Mouse (Mus musculus) gastrocnemius, postnatal 14 days (tissue): ENCODE data around the gene Ddah1. TPM values are rescaled to one million over a fixed set of nuclear protein-coding genes. Genes with fewer than 3 reads are reported as not detected.
"Not testable (repeated sequence)": the region's sequence is repeated elsewhere in the genome, so short reads cannot be mapped to it uniquely, and the experiment has no call there.

Source experiments
- DNase-seq: peaks from one replicate; pipeline ENCODE4 v3.0.0; 2021; ENCODE audit warnings: mixed read lengths
- intact Hi-C: fragments of 180-260 bp; cut with DNase I; formaldehyde crosslinking; loops from one replicate; pipeline ENCODE4 v1.15.1; 2025; ENCODE audit warnings: low total_unique reads
- total RNA-seq, 2 experiments: library from RNA; stranded (reverse); gene quantifications; 2 replicates each; pipeline ENCODE4 v1.2.3; 2021

Gene Ddah1
- total RNA-seq, 2 experiments from 2014 or later: 6.7 to 9.6 TPM

GRCm38 (mm10) chr3:145887430-145887971 is 129.0 kb downstream of the Ddah1 start:
- no peak for DNase-seq
- intact Hi-C loops: no loop called here

- DNase-seq: no peak
- intact Hi-C loops: no loop called here
Observed at GRCm38 (mm10) chr3:145890346-145891132, 132.1 kb downstream of the Ddah1 start.

- DNase-seq: no peak
- intact Hi-C loops: no loop called here
Observed at GRCm38 (mm10) chr3:145892451-145892850, 134.0 kb downstream of the Ddah1 start.

- intact Hi-C loops: no loop called here
- DNase-seq: no peak
Observed at GRCm38 (mm10) chr3:145894131-145894530, 135.7 kb downstream of the Ddah1 start.

GRCm38 (mm10) chr3:145897749-145898148 is 139.3 kb downstream of the Ddah1 start:
- intact Hi-C loops: no loop called here
- peak; percentile 66 for DNase-seq

- intact Hi-C loops: no loop called here
Observed at GRCm38 (mm10) chr3:145899832-145900231, 141.4 kb downstream of the Ddah1 start.

GRCm38 (mm10) chr3:145903530-145903929 is 145.1 kb downstream of the Ddah1 start:
- intact Hi-C loops: no loop called here
- no peak for DNase-seq

More at GRCm38 (mm10) chr3:145899832-145900231, 141.4 kb downstream of the Ddah1 start:
- peak; percentile 22 for DNase-seq

- DNase-seq: peak; percentile 48
- intact Hi-C loops: loop anchor here (5.0 kb wide), 2 partner anchors 48 to 318 kb away; no protein-coding TSS in a partner anchor
Observed at GRCm38 (mm10) chr3:145904850-145905776, 146.6 kb downstream of the Ddah1 start.

- no peak for DNase-seq
- intact Hi-C loops: loop anchor here (5.0 kb wide), 2 partner anchors 49 to 319 kb away; no protein-coding TSS in a partner anchor
Observed at GRCm38 (mm10) chr3:145906582-145906981, 148.1 kb downstream of the Ddah1 start.

- intact Hi-C loops: no loop called here
- DNase-seq: no peak
Observed at GRCm38 (mm10) chr3:145912512-145912911, 154.0 kb downstream of the Ddah1 start.

GRCm38 (mm10) chr3:145913263-145913662 is 154.8 kb downstream of the Ddah1 start:
- DNase-seq: no peak
- intact Hi-C loops: no loop called here

- intact Hi-C loops: not testable (repeated sequence)
Observed at GRCm38 (mm10) chr3:145913942-145914341, 155.5 kb downstream of the Ddah1 start.

GRCm38 (mm10) chr3:145916374-145916773 is 157.9 kb downstream of the Ddah1 start:
- intact Hi-C loops: no loop called here
- DNase-seq: no peak

More at GRCm38 (mm10) chr3:145913942-145914341, 155.5 kb downstream of the Ddah1 start:
- not testable (repeated sequence) for DNase-seq

GRCm38 (mm10) chr3:145916826-145917225 is 158.4 kb downstream of the Ddah1 start:
- intact Hi-C loops: no loop called here
- DNase-seq: no peak

GRCm38 (mm10) chr3:145922019-145922854 is 163.8 kb downstream of the Ddah1 start, which contains the start of gene Bcl10:
TSS of gene Bcl10 (plus strand) at chr3:145922804.
- DNase-seq: no peak
- intact Hi-C loops: no loop called here

GRCm38 (mm10) chr3:145922971-145923370 is 164.5 kb downstream of the Ddah1 start:
- intact Hi-C loops: no loop called here
- no peak for DNase-seq

GRCm38 (mm10) chr3:145923874-145924577 is 165.6 kb downstream of the Ddah1 start:
- intact Hi-C loops: no loop called here
- peak; percentile 100 for DNase-seq

- DNase-seq: peak; percentile 44
- intact Hi-C loops: no loop called here
Observed at GRCm38 (mm10) chr3:145924649-145925337, 166.3 kb downstream of the Ddah1 start.
